Mouse (Mus musculus): ENCODE results near the gene Ttc13.

Ttc13 gene

GRCm38 (mm10) chr8:124721862-124722515, at the start of gene Ttc13, which contains the start of gene Arv1:
Gene Ttc13, minus strand, starts transcription at chr8:124721983.
Gene Arv1, plus strand, starts transcription at chr8:124722139.
- DNase-seq: peak; percentile 97 to 98

- DNase-seq: no peak
These were observed 41.3 kb upstream of the Ttc13 start for GRCm38 (mm10) chr8:124763061-124763460.

- DNase-seq: peak; percentile 37 to 64
These were observed 36.8 kb upstream of the Ttc13 start for GRCm38 (mm10) chr8:124758544-124758943.

DNA sequence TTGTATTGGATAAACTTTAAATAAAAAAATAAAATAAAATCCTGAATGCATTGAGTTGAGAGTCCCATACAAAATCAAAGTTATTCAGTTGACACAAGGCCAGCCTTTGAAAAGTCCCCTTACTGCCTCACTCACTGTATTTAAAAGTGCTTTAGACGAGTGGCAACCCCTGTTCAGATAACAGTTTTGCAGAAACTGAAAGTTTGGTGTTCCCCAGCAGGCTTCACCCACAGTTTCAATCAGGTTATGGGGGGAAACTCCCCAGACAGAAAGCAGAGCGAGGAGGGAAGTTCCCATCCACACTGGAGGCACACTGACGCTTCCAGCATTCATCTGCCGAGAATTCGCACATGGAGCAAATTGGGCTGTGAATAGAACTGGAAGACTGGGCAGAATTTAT, 34.8 kb upstream of the Ttc13 start:
- no peak for DNase-seq

- no peak for DNase-seq
These were observed 34.4 kb upstream of the Ttc13 start for GRCm38 (mm10) chr8:124756153-124756552.

DNA sequence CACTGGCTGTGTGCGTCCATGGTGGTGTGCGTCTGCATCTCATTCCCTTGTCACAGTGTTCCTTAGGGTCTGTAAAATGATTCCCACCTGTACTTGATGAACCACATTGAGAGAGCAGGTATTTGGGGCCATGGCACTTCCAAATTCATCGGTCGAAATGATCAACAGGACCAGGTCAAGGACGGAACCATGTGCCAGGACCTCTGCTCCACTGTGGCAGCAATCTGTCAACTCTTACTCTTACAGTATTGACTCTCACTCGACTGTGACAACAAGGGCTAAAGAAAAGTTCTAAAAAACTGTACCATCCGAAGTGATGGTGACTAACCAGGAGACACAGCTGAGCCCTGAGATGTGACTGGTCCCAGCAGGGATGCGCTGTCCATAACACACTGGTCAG, 33.7 kb upstream of the Ttc13 start:
- DNase-seq: no peak

- no peak for DNase-seq
These were observed 33.0 kb upstream of the Ttc13 start for GRCm38 (mm10) chr8:124754792-124755190.

DNA sequence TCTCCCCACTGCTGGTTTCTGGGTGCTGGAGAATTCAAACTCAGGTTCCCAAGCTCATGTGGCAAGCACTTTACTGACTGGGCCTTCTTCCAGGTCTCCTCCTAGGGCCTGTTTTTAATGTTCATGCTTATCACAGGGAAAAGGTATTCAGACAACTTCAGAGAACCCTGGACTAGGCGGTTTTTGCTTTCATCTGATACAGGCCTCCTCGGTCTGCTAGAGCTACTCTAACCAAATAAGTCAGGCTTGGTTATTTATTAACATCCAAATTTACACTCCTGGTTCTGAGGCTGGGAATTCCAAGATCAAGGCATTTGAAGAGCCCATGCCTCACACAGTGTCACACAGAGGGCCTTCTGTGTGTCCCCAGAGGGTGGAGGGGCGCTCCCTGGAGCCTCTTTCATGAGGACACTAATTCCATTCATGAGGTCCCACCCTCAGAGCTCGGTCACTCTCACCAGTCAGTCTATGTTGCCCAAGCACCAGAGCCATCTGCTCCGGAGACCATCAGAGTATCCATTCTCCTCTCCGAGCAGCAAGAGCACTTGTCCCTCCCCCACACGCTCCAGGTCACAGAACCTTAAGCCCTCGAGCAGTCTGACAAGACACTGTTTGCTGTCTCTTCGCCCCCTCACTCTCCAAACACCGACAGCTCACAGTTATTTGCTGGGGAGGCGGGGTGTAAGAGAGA, 32.5 kb upstream of the Ttc13 start:
- DNase-seq: peak in 1 of 2 experiments; percentile 31

DNA sequence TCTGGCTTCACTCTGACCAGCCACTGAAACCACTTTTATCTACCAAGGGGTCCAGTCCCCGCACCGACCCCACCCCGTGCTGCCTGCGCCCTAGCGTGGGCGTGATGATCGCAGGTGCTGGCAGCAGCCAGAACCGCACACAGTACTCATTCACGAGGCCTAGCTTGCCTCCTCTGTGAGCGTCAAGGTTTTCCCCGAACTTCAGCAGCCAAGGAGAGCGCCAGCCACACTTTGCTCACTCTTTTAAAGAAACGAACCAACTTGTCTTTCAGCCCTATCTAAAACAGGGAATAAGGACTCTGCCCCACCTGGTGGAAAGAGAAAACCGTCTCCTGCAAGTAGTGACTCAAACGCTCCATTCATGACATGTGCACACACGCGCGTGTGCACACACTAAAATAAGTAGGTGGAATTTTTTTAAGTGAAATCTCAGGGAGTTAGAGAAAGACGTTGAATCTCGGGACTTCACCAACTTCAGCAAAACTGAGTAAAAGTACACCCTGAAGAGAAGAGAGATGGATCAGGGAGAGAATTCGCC, 30.6 kb upstream of the Ttc13 start:
- DNase-seq: no peak

- DNase-seq: peak; percentile 79 to 83
These were observed 30.0 kb upstream of the Ttc13 start, which contains the start of gene Fam89a for GRCm38 (mm10) chr8:124751709-124752173. Gene Fam89a, minus strand, starts transcription at chr8:124751832.

GRCm38 (mm10) chr8:124751191-124751590, 29.4 kb upstream of the Ttc13 start:
- peak; percentile 43 to 47 for DNase-seq

DNA sequence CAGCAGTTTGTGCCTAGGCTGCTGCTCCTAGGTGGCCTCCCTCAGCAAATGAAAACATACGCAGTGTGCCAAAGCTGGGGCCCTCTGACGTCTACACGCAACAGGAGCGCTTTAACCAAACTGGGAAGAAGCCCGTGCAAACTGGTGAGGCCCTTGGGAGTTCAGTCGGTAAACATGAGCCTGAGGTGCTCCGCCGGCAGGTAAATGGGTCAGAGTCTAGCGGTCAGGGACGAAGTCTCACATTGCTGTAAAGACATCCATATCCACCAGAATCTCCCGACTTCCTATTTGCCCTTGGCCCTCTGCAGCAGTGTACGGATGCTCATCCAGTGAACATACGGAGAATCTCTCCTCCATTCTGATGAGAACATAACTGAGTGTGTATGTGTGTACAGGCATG, 24.9 kb upstream of the Ttc13 start:
- DNase-seq: no peak

GRCm38 (mm10) chr8:124739268-124739667, 17.5 kb upstream of the Ttc13 start:
- no peak for DNase-seq

- no peak for DNase-seq
These were observed 13.7 kb upstream of the Ttc13 start for GRCm38 (mm10) chr8:124735371-124735911.

GRCm38 (mm10) chr8:124732828-124733227, 11.0 kb upstream of the Ttc13 start:
- no peak for DNase-seq

DNA sequence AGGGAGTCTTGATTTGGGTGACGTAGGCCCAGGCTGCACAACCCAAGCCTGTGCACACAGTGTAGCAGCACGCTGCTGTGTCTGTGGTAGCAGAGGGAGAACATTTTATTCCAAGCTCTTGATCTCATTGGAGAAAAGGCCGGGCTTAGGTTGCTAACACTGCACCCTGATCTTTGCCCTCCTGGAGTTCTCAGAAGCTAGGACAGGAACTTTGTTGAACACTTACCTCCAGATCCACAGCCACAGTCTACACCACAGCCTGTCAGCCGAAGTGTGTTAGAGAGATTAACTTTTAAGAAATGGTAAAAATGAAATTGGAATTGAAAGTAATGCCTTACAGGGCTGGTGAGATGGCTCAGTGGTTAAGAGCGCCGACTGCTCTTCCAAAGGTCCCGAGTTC, 2.5 kb upstream of the Ttc13 start:
- DNase-seq: no peak

- no peak for DNase-seq
These were observed 583 bp downstream of the Ttc13 start for GRCm38 (mm10) chr8:124720938-124721861.

DNA sequence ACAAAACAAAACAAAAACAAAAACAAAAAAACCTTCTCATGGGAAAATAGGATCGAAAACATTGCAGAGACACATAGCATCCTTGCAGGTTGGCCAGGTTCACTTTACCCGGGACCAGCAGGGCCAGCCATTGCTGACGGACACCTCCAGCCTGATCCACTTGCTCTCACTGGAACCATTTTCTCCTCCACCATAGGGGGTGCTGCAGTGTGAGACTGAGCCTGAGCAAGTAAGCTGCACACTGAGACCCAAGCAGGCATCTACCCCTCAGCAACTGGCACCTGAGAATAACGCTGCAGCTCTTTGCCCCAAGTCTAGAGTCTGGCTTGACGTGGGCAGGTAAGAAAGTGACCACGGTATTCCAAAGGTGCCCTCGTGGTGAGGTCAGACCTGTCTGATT, 1.6 kb downstream of the Ttc13 start:
- DNase-seq: no peak

DNA sequence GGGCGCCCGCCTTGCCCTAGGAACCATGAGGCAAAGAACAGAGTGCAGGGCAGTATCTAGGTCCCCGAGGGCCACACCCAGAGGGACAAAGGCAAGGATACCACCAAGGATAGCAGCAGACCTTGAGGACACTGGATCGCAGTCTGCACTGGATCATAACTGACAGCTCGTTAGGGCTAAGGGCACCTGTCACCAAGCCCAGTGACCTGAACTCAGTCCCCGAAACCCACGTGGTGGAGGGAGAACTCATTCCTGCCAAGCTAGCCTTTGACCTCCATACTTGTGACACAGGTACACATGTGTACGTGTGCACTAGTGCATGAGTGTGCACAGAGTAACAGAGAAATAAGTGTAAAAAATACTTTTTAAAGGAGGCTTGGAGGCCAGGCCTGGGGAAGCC, 6.0 kb downstream of the Ttc13 start:
- no peak for DNase-seq

DNA sequence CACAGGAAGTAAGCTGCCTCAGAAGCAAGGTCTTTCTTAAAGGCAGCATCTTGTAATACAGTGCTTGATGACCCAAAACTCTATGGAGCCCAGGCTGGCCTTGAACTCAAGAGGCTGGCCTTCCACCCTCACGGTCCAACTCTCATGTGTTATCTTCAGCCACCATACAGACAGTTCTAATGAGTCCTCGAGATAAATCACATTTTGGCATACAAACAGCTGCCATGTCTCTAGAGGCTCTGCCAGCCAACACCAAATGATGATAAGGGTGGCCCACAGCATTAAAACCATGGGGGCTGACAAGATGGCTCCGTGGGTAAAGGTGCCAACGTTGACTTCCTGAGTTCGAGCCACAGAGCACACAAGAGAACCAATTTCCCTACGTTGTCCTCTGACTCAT, 8.6 kb downstream of the Ttc13 start:
- DNase-seq: no peak

GRCm38 (mm10) chr8:124705823-124706222, 16.0 kb downstream of the Ttc13 start:
- no peak for DNase-seq

GRCm38 (mm10) chr8:124704376-124704775, 17.4 kb downstream of the Ttc13 start:
- DNase-seq: no peak

- DNase-seq: no peak
These were observed 18.3 kb downstream of the Ttc13 start for GRCm38 (mm10) chr8:124703526-124703925.

Data from lung, postnatal 4 days (tissue).